Mouse (Mus musculus): ENCODE data around the gene Calm2.
A peak's percentile ranks its signal among the peaks of the same experiment; 100 is the strongest.

- TF ChIP-seq CTCF (IDR thresholded peaks at IDR 0.05; ENCODE audit: low read depth) (no peak), EP300 (IDR thresholded peaks at IDR 0.05; ENCODE audit: low read depth) (0 out of 2 replicates have a peak, but pooled peaks have one; percentile 10)
Measured at GRCm38 (mm10) chr17:87469428-87469827, 22.7 kb upstream of the Calm2 start.

Measured in liver, postnatal 0 days (tissue).